ENCODE assay signal across 8 mouse cellular contexts in genomic region chr5:30621844-30622176, GRCm38 (mm10). TPM values are rescaled to one million over a fixed set of nuclear protein-coding genes. Genes with fewer than 3 reads are reported as not detected.
DNase-seq lines count a peak whose midpoint lies in the region; ATAC-seq lines count a peak whose summit lies in the region.

No protein-coding gene starts in this region.

- H3K27me3 ChIP-seq in lung, embryonic 16.5 days (ENCODE audit: control insufficient read depth, insufficient read depth, low read depth, low read length): peaks cover 14% of the 10 kb centered on the region
- H3K27me3 ChIP-seq in intestine, embryonic 16.5 days (replicated peaks; ENCODE audit: control insufficient read depth, insufficient read depth, low read length): peaks cover 6% of the 10 kb centered on the region
- H3K27me3 ChIP-seq in stomach, embryonic 14.5 days (ENCODE audit: control insufficient read depth, insufficient read depth, low read length): peaks cover 5% of the 10 kb centered on the region

- no peaks in the 10 kb centered on the region for H3K36me3 ChIP-seq in lung, embryonic 16.5 days (ENCODE audit: control insufficient read depth, insufficient read depth, low read length)
- no peaks in the 10 kb centered on the region for H3K36me3 ChIP-seq in intestine, embryonic 16.5 days (ENCODE audit: control insufficient read depth, insufficient read depth, low read length)
- H3K36me3 ChIP-seq in stomach, embryonic 14.5 days (ENCODE audit: control insufficient read depth, insufficient read depth, low read length): no peaks in the 10 kb centered on the region

- no peak overlapping the region for H3K27ac ChIP-seq in lung, embryonic 16.5 days (ENCODE audit: low read length)
- H3K27ac ChIP-seq in intestine, embryonic 16.5 days (ENCODE audit: low read length): no peak overlapping the region
- no peak overlapping the region for H3K27ac ChIP-seq in stomach, embryonic 14.5 days (ENCODE audit: low read length)

- H3K4me2 ChIP-seq in lung, embryonic 16.5 days (ENCODE audit: low read depth, low read length): peak overlapping the region; percentile 59
- peak overlapping the region; percentile 65 for H3K4me2 ChIP-seq in intestine, embryonic 16.5 days (ENCODE audit: low read depth, low read length)
- peak overlapping the region; percentile 57 for H3K4me2 ChIP-seq in stomach, embryonic 14.5 days (replicated peaks; ENCODE audit: low read depth, low read length)

- H3K4me1 ChIP-seq in lung, embryonic 16.5 days (replicated peaks; ENCODE audit: control insufficient read depth, insufficient read depth, low read length): peaks cover 34% of the 10 kb centered on the region
- peaks cover 24% of the 10 kb centered on the region for H3K4me1 ChIP-seq in intestine, embryonic 16.5 days (ENCODE audit: control insufficient read depth, insufficient read depth, low read length)
- H3K4me1 ChIP-seq in stomach, embryonic 14.5 days (ENCODE audit: control insufficient read depth, insufficient read depth, low read length): peaks cover 22% of the 10 kb centered on the region

- no peaks in the 10 kb centered on the region for H3K9me3 ChIP-seq in lung, embryonic 16.5 days (ENCODE audit: control insufficient read depth, low read length)
- no peaks in the 10 kb centered on the region for H3K9me3 ChIP-seq in intestine, embryonic 16.5 days (ENCODE audit: control insufficient read depth, low read length)
- no peaks in the 10 kb centered on the region for H3K9me3 ChIP-seq in stomach, embryonic 14.5 days (ENCODE audit: control insufficient read depth, low read depth, low read length)

- H3K4me3 ChIP-seq in lung, embryonic 16.5 days (ENCODE audit: low read length): no peak overlapping the region; the same call in 1 of the 2 replicates
- peak overlapping the region; percentile 39; the same call in 1 of the 2 replicates for H3K4me3 ChIP-seq in intestine, embryonic 16.5 days (ENCODE audit: low read length)
- peak overlapping the region; percentile 34; the same call in 1 of the 2 replicates for H3K4me3 ChIP-seq in stomach, embryonic 14.5 days (ENCODE audit: low read depth, low read length)

- DNase-seq in cerebellum, adult 8-10 months: peak; percentile 26
- no peak for DNase-seq in cerebellum, adult 11 months
- DNase-seq in lung, postnatal 10 days: no peak
- DNase-seq in layer of hippocampus, postnatal 10 days (ENCODE audit: low spot score in 2 of 2): no peak
- DNase-seq in layer of hippocampus, postnatal 14 days (ENCODE audit: low spot score in 2 of 2): no peak

- 58% methylated on average over 22 of the region's 22 CpGs for WGBS in lung, embryonic 16.5 days
- 61% methylated on average over 22 of the region's 22 CpGs for WGBS in intestine, embryonic 16.5 days
- 56% methylated on average over 22 of the region's 22 CpGs for WGBS in stomach, embryonic 14.5 days

- H3K9ac ChIP-seq in lung, embryonic 16.5 days (ENCODE audit: low read length): no peak overlapping the region
- peak overlapping the region; percentile 9; the same call in 1 of the 2 replicates for H3K9ac ChIP-seq in intestine, embryonic 16.5 days (ENCODE audit: low read depth, low read length)
- H3K9ac ChIP-seq in stomach, embryonic 14.5 days (replicated peaks; ENCODE audit: low read depth, low read length): 0 out of 2 replicates have a peak overlapping the region, but pooled peaks have one; percentile 7

- no peak for ATAC-seq in lung, embryonic 16.5 days (ENCODE audit: low read depth)
- ATAC-seq in intestine, embryonic 16.5 days: no peak
- no peak for ATAC-seq in stomach, embryonic 14.5 days (ENCODE audit: insufficient number of reproducible peaks, insufficient read depth, low FRiP score, low read depth)

RNA-seq across cellular contexts. Expression of gene Slc35f6, which starts 25.9 kb away (rescaled TPM):
- polyA plus RNA-seq in lung, embryonic 16.5 days (2015; fragmentation: Nextera tagmentation; extraction: Ambion mirVana): 26.9 and 28.2 TPM in 2 replicates
- 50.2 and 56.3 TPM in 2 replicates for polyA plus RNA-seq in intestine, embryonic 16.5 days (2015; fragmentation: Nextera tagmentation; extraction: Ambion mirVana)
- polyA plus RNA-seq in stomach, embryonic 14.5 days (2014; fragmentation: Nextera tagmentation; extraction: Ambion mirVana): 28.5 and 29.8 TPM in 2 replicates
- 10 to 100 TPM; 29.0 TPM for total RNA-seq in layer of hippocampus, postnatal 10 days (2021)
- 10 to 100 TPM; 32.6 to 32.7 TPM for total RNA-seq in layer of hippocampus, postnatal 14 days (2021)

RNA-seq across cellular contexts. Expression of gene Kcnk3, which starts 33.8 kb away (rescaled TPM):
- 11.3 and 15.3 TPM in 2 replicates for polyA plus RNA-seq in lung, embryonic 16.5 days (2015; fragmentation: Nextera tagmentation; extraction: Ambion mirVana)
- 8.7 and 12.2 TPM in 2 replicates for polyA plus RNA-seq in intestine, embryonic 16.5 days (2015; fragmentation: Nextera tagmentation; extraction: Ambion mirVana)
- 13.0 and 13.5 TPM in 2 replicates for polyA plus RNA-seq in stomach, embryonic 14.5 days (2014; fragmentation: Nextera tagmentation; extraction: Ambion mirVana)
- 10 to 100 TPM; 10.3 to 11.6 TPM for total RNA-seq in layer of hippocampus, postnatal 10 days (2021)
- 1 to 10 TPM; 6.9 to 9.0 TPM for total RNA-seq in layer of hippocampus, postnatal 14 days (2021)

RNA-seq across cellular contexts. Expression of gene Cenpa, which starts 44.8 kb away (rescaled TPM):
- polyA plus RNA-seq in lung, embryonic 16.5 days (2015; fragmentation: Nextera tagmentation; extraction: Ambion mirVana): 280 and 298 TPM in 2 replicates
- 166 and 186 TPM in 2 replicates for polyA plus RNA-seq in intestine, embryonic 16.5 days (2015; fragmentation: Nextera tagmentation; extraction: Ambion mirVana)
- polyA plus RNA-seq in stomach, embryonic 14.5 days (2014; fragmentation: Nextera tagmentation; extraction: Ambion mirVana): 264 and 303 TPM in 2 replicates
- 10 to 100 TPM in 1 of 2 experiments, 1 to 10 TPM in 1; 9.3 to 10.4 TPM for total RNA-seq in layer of hippocampus, postnatal 10 days (2021)
- 1 to 10 TPM; 4.8 to 5.5 TPM for total RNA-seq in layer of hippocampus, postnatal 14 days (2021)
